Mouse (Mus musculus) ZHBTc4 (cell line): ENCODE results near the gene Dab2.

Experiments
- DNase-seq: peaks from one replicate; pipeline ENCODE4 v3.0.0-alpha.2; 2011; ENCODE audit warnings: low read depth, low spot score

The Dab2 gene

GRCm38 (mm10) chr15:6466995-6467394, 167.4 kb downstream of the Dab2 start:
- no peak for DNase-seq

GRCm38 (mm10) chr15:6468845-6469244, 169.3 kb downstream of the Dab2 start:
- DNase-seq: no peak

- DNase-seq: no peak
Measured at GRCm38 (mm10) chr15:6469384-6469783, 169.8 kb downstream of the Dab2 start.

GRCm38 (mm10) chr15:6483561-6483960, 184.0 kb downstream of the Dab2 start:
- no peak for DNase-seq
